Mouse (Mus musculus) stomach, postnatal 0 days (tissue): ENCODE measurements at regions not wholly inside any gene's neighbourhood (a gene's known extent, or its start where the extent isn't known, plus 50 kb on each side); places are given as distances from the start of the nearest gene placed in this dataset.

Source experiments
- ATAC-seq: fragments of 200-750 bp; cut with Nextera tagmentation; 2 replicates; pipeline ENCODE4 v1.8.0; 2017; ENCODE audit not compliant: low FRiP score, low TSS enrichment
- DNase-seq: peaks from one replicate; pipeline ENCODE4 v3.0.0-alpha.2; 2016; ENCODE audit warnings: low spot score
- H3K27ac ChIP-seq: fragments of 300-500 bp; sonication (generic); replicated peaks from 2 replicates; pipeline ENCODE4 v1.5.1; 2014; ENCODE audit warnings: mild to moderate bottlenecking, control low read depth
- H3K27me3 ChIP-seq: fragments of 300-500 bp; sonication (generic); 2 replicates; pipeline ENCODE4 v1.6.1; 2014; ENCODE audit warnings: low read length; ENCODE audit not compliant: control insufficient read depth, insufficient read depth
- H3K36me3 ChIP-seq: fragments of 300-500 bp; sonication (generic); 2 replicates; pipeline ENCODE4 v1.6.1; 2014; ENCODE audit warnings: low read length, mixed read lengths; ENCODE audit not compliant: control insufficient read depth, insufficient read depth
- H3K4me1 ChIP-seq: fragments of 300-500 bp; sonication (generic); replicated peaks from 2 replicates; pipeline ENCODE4 v1.6.1; 2014; ENCODE audit warnings: antibody characterized with exemption; ENCODE audit not compliant: control insufficient read depth, insufficient read depth
- H3K4me2 ChIP-seq: fragments of 300-500 bp; sonication (generic); replicated peaks from 2 replicates; pipeline ENCODE4 v1.6.1; 2014; ENCODE audit warnings: low read depth, mild to moderate bottlenecking, control low read depth, moderate library complexity
- H3K4me3 ChIP-seq: fragments of 300-500 bp; sonication (generic); 2 replicates; pipeline ENCODE4 v1.5.1; 2014; ENCODE audit warnings: low read depth, low read length, control low read depth
- H3K9ac ChIP-seq: fragments of 300-500 bp; sonication (generic); 2 replicates; pipeline ENCODE4 v1.6.1; 2014; ENCODE audit warnings: mild to moderate bottlenecking, low read length, control low read depth, mixed read lengths
- H3K9me3 ChIP-seq: fragments of 300-500 bp; sonication (generic); 2 replicates; pipeline ENCODE4 v1.6.1; 2016; ENCODE audit warnings: low read length; ENCODE audit not compliant: control insufficient read depth
- CTCF ChIP-seq: IDR thresholded peaks from 2 replicates; pipeline ENCODE4 v1.5.1; 2016; ENCODE audit warnings: antibody characterized with exemption, low read depth, mild to moderate bottlenecking, moderate library complexity
- EP300 ChIP-seq: optimal IDR thresholded peaks from 2 replicates; pipeline ENCODE3; 2016; ENCODE audit warnings: antibody characterized with exemption
- WGBS: fragments of 180-500 bp; shearing (Covaris S2); extraction: QIAGEN DNeasy Blood & Tissue Kit; methylation state at CpG from one replicate; pipeline ENCODE4 v1.1.7; 2014; 5-methylcytosine and 5-hydroxymethylcytosine counted together

- DNase-seq, result no peak
- ATAC-seq, result no peak
- 85% methylated on average over 18 of the region's 18 CpGs for WGBS
- TF ChIP-seq CTCF (peak; percentile 29; the same call in 1 of the 2 replicates), EP300 (no peak)
- Histone ChIP-seq H3K36me3 (no peaks in the 10 kb centered on the region), H3K27ac (no peak overlapping the region), H3K4me1 (no peaks in the 10 kb centered on the region), H3K4me3 (no peak overlapping the region), H3K27me3 (no peaks in the 10 kb centered on the region), H3K4me2 (no peak overlapping the region), H3K9me3 (no peaks in the 10 kb centered on the region), H3K9ac (no peak overlapping the region)
Observed at GRCm38 (mm10) chr15:12047349-12048213, 50.8 kb upstream of the Sub1 start.
